8 mouse cellular contexts compared by ENCODE assay signal in genomic region chr5:139075125-139075524, GRCm38 (mm10).
A peak's percentile ranks its signal among the peaks of the same experiment; 100 is the strongest.
DNase-seq lines count a peak whose midpoint lies in the region; ATAC-seq and TF ChIP-seq lines count a peak whose summit lies in the region.

No protein-coding gene starts in this region.

- H3K27me3 ChIP-seq in forebrain, embryonic 15.5 days: no peaks in the 10 kb centered on the region
- no peaks in the 10 kb centered on the region for H3K27me3 ChIP-seq in intestine, embryonic 15.5 days (replicated peaks)
- no peaks in the 10 kb centered on the region for H3K27me3 ChIP-seq in limb, embryonic 11.5 days (ENCODE audit: control insufficient read depth, insufficient read depth, low read length)
- no peaks in the 10 kb centered on the region for H3K27me3 ChIP-seq in stomach, embryonic 15.5 days (replicated peaks)

- 48% methylated on average over 3 of the region's 3 CpGs for WGBS in forebrain, embryonic 15.5 days
- 39% methylated on average over 3 of the region's 3 CpGs for WGBS in intestine, embryonic 15.5 days
- WGBS in limb, embryonic 11.5 days: 36% methylated on average over 3 of the region's 3 CpGs
- 57% methylated on average over 3 of the region's 3 CpGs for WGBS in stomach, embryonic 15.5 days

- H3K4me1 ChIP-seq in forebrain, embryonic 15.5 days: peaks cover 30% of the 10 kb centered on the region
- peaks cover 38% of the 10 kb centered on the region for H3K4me1 ChIP-seq in intestine, embryonic 15.5 days (replicated peaks)
- peaks cover 3% of the 10 kb centered on the region; the same call in 1 of the 2 replicates for H3K4me1 ChIP-seq in limb, embryonic 11.5 days (ENCODE audit: control insufficient read depth, insufficient read depth, low read length)
- H3K4me1 ChIP-seq in stomach, embryonic 15.5 days: peaks cover 26% of the 10 kb centered on the region

- peak; percentile 72; the same call in 1 of the 2 replicates for TF ChIP-seq CTCF in brain, embryonic 14.5 days (IDR thresholded peaks at IDR 0.05; ENCODE audit: borderline replicate concordance, extremely low read depth, insufficient read depth, insufficient read length)

- H3K9ac ChIP-seq in forebrain, embryonic 15.5 days (replicated peaks): no peak overlapping the region
- no peak overlapping the region for H3K9ac ChIP-seq in intestine, embryonic 15.5 days
- no peak overlapping the region for H3K9ac ChIP-seq in limb, embryonic 11.5 days (ENCODE audit: low read length)
- H3K9ac ChIP-seq in stomach, embryonic 15.5 days: no peak overlapping the region

- TF ChIP-seq POLR2A in brain, embryonic 14.5 days (IDR thresholded peaks at IDR 0.05; ENCODE audit: borderline replicate concordance, extremely low read depth, insufficient read depth, insufficient read length, poor library complexity, severe bottlenecking): no peak

- no peaks in the 10 kb centered on the region for H3K9me3 ChIP-seq in forebrain, embryonic 15.5 days
- no peaks in the 10 kb centered on the region for H3K9me3 ChIP-seq in intestine, embryonic 15.5 days
- no peaks in the 10 kb centered on the region for H3K9me3 ChIP-seq in limb, embryonic 11.5 days (ENCODE audit: control insufficient read depth, low read length)
- no peaks in the 10 kb centered on the region for H3K9me3 ChIP-seq in stomach, embryonic 15.5 days

- H3K4me2 ChIP-seq in forebrain, embryonic 15.5 days (replicated peaks): no peak overlapping the region
- no peak overlapping the region for H3K4me2 ChIP-seq in intestine, embryonic 15.5 days (replicated peaks)
- no peak overlapping the region for H3K4me2 ChIP-seq in limb, embryonic 11.5 days (ENCODE audit: low read depth, severe bottlenecking)
- no peak overlapping the region for H3K4me2 ChIP-seq in stomach, embryonic 15.5 days

- no peaks in the 10 kb centered on the region for H3K36me3 ChIP-seq in forebrain, embryonic 15.5 days
- no peaks in the 10 kb centered on the region for H3K36me3 ChIP-seq in intestine, embryonic 15.5 days
- H3K36me3 ChIP-seq in limb, embryonic 11.5 days (ENCODE audit: control insufficient read depth, insufficient read depth, low read length): no peaks in the 10 kb centered on the region
- no peaks in the 10 kb centered on the region for H3K36me3 ChIP-seq in stomach, embryonic 15.5 days

- no peak overlapping the region for H3K4me3 ChIP-seq in forebrain, embryonic 15.5 days
- H3K4me3 ChIP-seq in intestine, embryonic 15.5 days (replicated peaks): no peak overlapping the region
- H3K4me3 ChIP-seq in limb, embryonic 11.5 days (ENCODE audit: low read depth, low read length): no peak overlapping the region
- H3K4me3 ChIP-seq in stomach, embryonic 15.5 days (replicated peaks): no peak overlapping the region

- ATAC-seq in forebrain, embryonic 15.5 days (replicated peaks): peak; percentile 53; the same call in 1 of the 2 replicates
- ATAC-seq in intestine, embryonic 15.5 days: peak; percentile 42; the same call in 1 of the 2 replicates
- peak; percentile 63; the same call in 1 of the 2 replicates for ATAC-seq in limb, embryonic 11.5 days (ENCODE audit: insufficient number of reproducible peaks, low FRiP score, low TSS enrichment, low read depth)
- ATAC-seq in stomach, embryonic 15.5 days (ENCODE audit: insufficient read depth, low FRiP score, low read depth): peak; percentile 47; the same call in 1 of the 2 replicates

- H3K27ac ChIP-seq in forebrain, embryonic 15.5 days (replicated peaks): no peak overlapping the region
- H3K27ac ChIP-seq in intestine, embryonic 15.5 days: no peak overlapping the region
- H3K27ac ChIP-seq in limb, embryonic 11.5 days (replicated peaks; ENCODE audit: low read depth, low read length): no peak overlapping the region
- H3K27ac ChIP-seq in stomach, embryonic 15.5 days: no peak overlapping the region

- DNase-seq in left cerebral cortex, adult 18-20 months (ENCODE audit: low spot score in 2 of 2): peak; percentile 67 to 79
- DNase-seq in left cerebral cortex, adult 11 months (ENCODE audit: low spot score): no peak
- peak; percentile 42 for DNase-seq in brain, embryonic 14.5 days (ENCODE audit: low read depth)
- DNase-seq in limb, embryonic 11.5 days (ENCODE audit: low spot score): peak; percentile 76
- peak; percentile 87 for DNase-seq in naive thymus-derived CD4-positive, alpha-beta T cell, adult 2 months (ENCODE audit: low read depth)
